Mouse (Mus musculus) CD4-positive, CD25-positive, alpha-beta regulatory T cell, adult 4 months (primary cell): ENCODE data around the gene Syt17. TPM values are rescaled to one million over a fixed set of nuclear protein-coding genes. Genes with fewer than 3 reads are reported as not detected.

Experiments used
- ATAC-seq: one replicate; pipeline ENCODE4 v1.8.0; 2017
- polyA plus RNA-seq, 2 experiments: library from polyadenylated mRNA; unstranded; fragments of 100-300 nt; shearing (Covaris generic); gene quantifications; one replicate each; pipeline ENCODE4 v1.2.1; 2017

Syt17 gene
- polyA plus RNA-seq, 2 experiments from 2014 or later, result 0.30 TPM; not detected in 1

DNA sequence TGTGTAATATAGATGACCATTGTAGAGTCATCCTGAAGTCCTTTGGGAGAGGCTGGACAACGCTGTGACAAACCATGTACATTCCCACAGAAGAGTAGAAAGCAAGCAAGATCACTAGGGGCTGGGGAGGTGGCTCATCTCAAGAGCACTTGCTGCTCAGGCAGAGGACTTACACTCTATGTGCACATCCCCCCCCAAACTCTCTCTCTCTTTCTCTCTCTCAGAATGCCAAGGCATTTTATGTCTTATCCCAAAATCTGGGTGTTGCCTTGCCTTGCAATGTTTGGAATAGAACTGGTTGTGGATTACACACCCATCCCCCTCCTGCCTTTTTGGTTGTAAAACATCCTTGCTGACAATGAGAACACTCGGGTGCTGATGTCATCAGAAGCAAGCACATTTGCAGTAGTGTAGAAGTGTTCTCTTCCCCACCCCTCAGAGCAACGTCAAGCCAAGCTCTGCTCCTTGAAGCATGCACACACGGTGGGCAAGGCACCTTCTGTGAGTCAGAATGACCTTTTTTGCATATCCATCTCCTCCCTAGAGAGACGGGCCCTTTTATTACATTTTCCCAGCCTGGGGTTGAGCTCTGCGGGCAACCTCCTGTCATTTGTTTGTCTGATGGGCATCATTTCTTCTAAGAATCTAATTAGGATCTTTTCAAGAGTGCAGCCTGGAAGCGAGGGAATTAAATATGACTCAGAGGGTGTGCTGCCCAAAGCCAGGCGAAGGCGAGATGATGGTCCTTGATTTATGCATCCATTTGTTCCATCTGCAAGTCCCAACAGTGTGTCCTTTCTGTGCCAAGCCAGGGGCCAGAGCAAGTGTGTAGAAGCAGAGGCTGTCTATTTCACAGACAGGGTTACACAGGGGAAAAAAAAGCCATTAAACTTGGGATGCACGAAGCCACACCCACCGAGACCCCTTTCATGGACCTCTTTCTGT, 15.1 kb upstream of the Syt17 start:
- no peak for ATAC-seq

- no peak for ATAC-seq
Observed at GRCm38 (mm10) chr7:118461400-118462136, 13.5 kb upstream of the Syt17 start.

GRCm38 (mm10) chr7:118453722-118454121, 5.7 kb upstream of the Syt17 start:
- ATAC-seq, result no peak

DNA sequence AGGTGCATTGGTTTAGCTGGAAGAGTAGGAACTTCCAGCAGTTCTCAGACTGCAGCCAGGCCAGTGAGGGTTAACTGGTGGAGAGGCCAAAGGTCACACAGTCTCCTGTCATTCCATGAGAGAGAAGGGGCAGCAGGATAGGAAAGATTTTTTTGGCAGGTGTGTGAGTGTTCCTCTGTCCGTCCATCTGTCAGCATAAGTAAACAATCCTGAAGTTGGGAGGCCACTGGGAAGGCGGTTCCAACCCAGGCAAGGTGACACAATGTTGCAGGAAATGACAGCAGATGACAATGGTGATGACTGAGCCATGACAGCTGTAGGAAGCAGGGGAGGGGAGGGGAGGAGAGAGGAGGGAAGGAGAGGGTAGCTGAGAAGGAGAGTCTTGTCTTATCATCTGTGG, 4.9 kb upstream of the Syt17 start:
- no peak for ATAC-seq

DNA sequence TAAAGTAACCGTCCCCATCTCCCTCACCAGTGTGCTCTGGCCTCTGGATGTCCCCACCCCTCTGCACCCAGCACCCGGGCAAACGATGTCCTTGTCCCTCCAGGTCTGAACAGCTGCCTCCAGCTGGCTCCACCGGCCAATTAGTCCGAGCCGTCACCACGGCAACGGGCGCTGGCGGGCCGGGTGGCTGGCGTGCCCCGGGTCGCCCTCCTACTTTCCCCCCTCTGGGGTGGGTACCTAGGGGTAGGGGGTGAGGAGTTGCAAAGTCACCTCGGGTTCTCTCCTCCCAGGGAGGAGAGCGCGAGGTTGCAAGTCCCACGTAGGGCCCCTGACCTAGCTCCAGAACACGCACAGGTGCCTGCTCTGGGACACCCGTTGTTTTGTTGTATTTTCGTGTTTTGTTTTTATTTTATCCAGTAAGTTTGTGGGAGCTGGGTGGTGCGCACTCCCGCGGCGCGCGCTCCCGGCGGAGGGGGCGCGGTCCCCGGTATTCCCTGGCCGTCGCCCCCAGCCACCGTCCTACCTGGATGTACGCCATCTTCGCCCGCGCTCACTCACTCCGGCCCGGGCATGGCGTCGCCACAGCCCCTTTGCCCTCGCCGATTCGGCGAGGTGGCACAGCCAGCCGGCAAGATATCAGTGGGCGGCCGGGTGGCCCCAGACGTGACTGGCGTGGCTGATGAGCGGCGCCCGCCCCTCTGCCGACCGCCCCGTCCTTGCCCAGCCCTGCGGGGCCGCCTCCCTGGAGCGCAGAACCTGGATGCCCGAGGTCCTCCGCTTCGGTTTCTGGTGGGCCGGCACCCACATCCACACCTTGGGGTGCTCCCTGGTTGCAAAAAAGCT, 510 bp downstream of the Syt17 start:
- no peak for ATAC-seq

DNA sequence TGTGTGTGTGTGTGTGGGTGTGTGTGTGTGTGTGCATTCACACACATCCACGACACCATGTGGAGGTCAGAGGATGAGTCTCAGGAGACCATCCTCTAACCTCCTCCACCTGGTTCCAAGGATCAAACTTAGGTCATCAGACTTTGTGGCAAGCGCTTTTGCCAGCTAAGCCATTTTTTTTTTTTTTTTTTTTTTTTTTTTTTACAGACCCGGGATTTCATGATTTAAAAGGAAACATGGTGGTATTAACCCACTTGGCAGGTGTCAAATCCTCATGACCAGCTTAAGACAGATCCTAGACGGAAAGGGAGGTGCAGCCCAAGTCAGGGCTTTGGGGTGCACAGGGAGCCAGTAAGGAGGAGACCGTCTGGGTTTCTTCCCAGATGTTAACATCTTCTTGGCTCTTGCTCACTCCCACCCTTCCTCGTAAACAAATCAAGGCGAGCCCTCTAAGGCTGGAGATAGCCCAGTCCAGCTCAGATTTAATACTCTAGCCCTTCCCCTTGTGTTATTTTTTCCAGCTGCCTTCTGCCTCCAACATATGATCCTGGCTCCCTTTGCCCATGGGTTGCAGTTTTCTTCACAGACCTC, 4.0 kb downstream of the Syt17 start:
- ATAC-seq, result no peak

DNA sequence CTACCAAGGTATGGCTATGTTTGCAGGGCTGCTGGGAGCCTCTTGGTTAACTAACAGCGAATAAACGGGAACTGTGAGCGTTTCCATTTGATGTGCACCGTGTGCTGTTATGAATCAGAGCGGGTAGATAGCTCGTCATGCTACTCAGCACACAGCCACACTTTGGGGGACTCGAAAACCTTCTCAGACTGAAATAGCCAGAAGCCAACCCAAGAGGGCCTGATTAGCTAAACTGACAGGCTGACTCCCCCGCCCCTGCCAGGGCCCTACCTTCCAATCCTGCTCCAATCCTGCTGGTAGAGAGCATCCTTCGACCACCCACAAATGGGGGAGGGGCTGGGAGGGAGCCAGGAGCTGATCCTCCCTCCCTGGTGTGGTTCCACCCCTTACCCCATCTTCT, 4.7 kb downstream of the Syt17 start:
- no peak for ATAC-seq

- ATAC-seq, result no peak
Observed at GRCm38 (mm10) chr7:118441535-118441934, 6.5 kb downstream of the Syt17 start.

- ATAC-seq, result no peak
Observed at GRCm38 (mm10) chr7:118437101-118437802, 10.8 kb downstream of the Syt17 start.

DNA sequence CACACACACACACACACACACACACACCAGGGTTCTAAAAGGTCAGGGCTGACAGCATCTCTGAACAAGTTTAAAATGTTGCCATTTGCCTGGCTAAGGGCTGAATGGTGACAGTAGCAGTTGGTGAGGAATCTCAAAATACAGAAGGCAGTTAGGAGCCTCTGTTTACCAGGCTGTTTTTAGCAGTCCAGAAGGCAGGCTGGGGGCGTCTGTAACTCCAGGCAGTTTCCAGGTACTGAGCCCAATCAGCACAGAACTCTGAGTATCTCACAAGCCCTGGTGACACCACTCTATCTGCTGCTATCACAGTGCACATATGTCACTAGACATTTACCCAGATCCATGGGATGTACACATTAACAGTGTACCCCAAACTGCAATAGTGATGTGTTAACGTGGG, 19.1 kb downstream of the Syt17 start:
- no peak for ATAC-seq

- no peak for ATAC-seq
Observed at GRCm38 (mm10) chr7:118419491-118420180, 28.4 kb downstream of the Syt17 start.

- no peak for ATAC-seq
Observed at GRCm38 (mm10) chr7:118414183-118414582, 33.8 kb downstream of the Syt17 start.

GRCm38 (mm10) chr7:118411877-118412276, 36.1 kb downstream of the Syt17 start:
- no peak for ATAC-seq

DNA sequence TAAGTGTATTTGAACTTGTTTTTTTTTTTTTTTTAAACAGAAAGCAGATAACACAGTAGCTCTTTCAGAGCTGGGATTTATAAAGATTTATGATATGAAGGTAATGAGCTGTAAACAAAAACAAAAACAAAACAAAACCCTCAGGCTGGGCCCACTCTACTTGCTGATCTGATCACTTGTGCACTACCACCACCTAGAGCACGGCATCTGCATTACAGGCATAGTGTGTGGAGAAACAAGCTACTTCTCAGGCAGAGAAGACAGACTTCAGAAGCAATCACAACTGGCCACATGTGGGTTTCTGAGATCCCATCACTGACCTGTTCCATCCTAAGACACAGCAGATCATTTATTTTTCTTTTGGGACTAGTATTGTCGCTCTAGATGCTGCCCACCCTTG, 38.6 kb downstream of the Syt17 start:
- ATAC-seq, result no peak

DNA sequence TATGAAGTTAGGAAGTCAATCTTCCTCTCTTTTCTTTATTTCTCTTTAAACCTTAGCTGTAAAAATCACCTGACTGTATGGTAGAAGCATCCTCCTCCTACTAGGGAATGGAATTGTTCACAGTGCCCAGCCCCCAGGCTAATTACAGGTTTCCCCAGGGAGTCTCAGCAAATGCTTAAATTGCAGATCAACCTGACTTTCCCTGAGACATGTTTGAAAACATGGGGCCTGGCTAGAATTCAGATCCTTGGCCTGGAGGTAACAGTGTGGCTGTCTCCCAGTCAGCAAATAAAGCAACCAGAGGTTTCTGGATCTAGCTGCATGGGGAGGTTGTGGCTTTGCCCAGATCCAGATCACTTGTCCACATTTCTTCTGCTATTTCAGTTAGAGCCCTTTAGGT, 42.8 kb downstream of the Syt17 start:
- no peak for ATAC-seq

GRCm38 (mm10) chr7:118402576-118403022, 45.4 kb downstream of the Syt17 start:
- no peak for ATAC-seq

- no peak for ATAC-seq
Observed at GRCm38 (mm10) chr7:118401949-118402348, 46.1 kb downstream of the Syt17 start.

- no peak for ATAC-seq
Observed at GRCm38 (mm10) chr7:118399764-118400163, 48.3 kb downstream of the Syt17 start.

DNA sequence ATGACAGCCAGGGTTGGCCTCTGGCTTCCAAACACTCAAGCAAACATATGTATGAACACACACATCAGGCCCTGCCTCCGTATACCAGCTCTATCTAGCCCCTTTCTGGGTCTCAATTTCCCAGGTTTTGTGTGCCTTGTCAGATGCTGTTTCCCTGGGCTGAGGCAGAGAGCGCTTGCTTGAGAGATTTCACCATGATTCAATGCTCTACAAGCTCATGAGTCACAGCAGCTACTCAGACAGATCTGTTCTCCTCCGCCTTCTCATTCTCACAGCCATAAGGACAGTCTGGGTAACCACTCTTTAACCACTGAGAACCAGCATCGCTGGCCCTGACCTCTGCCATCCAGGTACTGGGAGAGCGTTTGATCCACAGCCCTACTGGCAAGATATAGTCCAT, 57.3 kb downstream of the Syt17 start:
- no peak for ATAC-seq

GRCm38 (mm10) chr7:118380996-118381395, 67.0 kb downstream of the Syt17 start:
- no peak for ATAC-seq

GRCm38 (mm10) chr7:118380056-118380455, 68.0 kb downstream of the Syt17 start:
- ATAC-seq, result no peak
